Mouse (Mus musculus) testis, postnatal 10 days (tissue): ENCODE data around the gene Fars2.

ENCODE experiments used
- DNase-seq: peaks from one replicate; pipeline ENCODE4 v3.0.0; 2021; ENCODE audit warnings: low spot score

The Fars2 gene

DNA sequence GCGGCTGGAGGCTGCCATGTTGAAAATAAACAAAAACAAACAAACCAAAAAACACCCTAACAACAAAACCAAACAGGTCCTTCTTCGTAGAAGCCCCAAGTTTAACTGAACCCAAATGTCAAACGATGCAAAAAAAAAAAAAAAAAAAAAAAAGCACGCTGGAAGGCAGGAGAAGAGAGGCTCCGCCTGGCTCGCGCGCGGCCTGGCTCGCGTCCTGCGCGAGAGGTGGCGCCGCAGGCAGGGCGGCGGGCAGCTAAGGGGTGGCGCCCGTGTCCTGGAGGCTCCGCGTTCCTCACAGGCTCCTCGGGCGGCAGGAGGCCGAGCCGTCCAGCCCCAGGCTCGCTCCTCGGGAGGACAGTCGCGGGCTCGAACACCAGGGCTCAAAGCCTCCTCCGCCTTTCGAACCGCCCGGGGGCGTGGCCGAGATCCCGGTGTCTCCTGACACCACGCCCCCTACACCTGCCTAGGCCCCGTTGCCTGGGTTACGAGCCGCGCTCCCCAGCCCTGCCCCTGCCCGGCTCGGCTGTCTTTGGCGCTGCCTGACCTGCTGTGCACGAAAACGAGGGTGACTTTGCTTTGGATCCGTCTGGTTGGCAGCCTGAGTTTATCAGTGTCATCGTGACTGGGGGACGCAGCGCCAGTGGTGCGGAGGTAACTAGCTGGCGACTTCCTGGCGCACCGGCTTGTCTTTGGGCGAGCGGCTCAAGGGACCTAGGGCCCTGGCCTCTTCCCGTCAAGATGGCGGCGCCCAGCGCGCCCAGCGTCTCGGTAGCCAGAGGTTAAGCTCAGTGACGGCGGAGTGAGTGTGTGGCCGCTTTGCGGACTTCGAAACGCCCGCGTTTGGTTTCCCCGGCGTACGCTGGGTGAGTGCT, at the start of gene Fars2, which contains the start of gene Lyrm4:
TSS of gene Fars2 (plus strand) at position 270 of the 872 bp plus-strand sequence.
TSS of gene Lyrm4 (minus strand) at position 384 of the 872 bp plus-strand sequence.
- peak; percentile 99 for DNase-seq

DNA sequence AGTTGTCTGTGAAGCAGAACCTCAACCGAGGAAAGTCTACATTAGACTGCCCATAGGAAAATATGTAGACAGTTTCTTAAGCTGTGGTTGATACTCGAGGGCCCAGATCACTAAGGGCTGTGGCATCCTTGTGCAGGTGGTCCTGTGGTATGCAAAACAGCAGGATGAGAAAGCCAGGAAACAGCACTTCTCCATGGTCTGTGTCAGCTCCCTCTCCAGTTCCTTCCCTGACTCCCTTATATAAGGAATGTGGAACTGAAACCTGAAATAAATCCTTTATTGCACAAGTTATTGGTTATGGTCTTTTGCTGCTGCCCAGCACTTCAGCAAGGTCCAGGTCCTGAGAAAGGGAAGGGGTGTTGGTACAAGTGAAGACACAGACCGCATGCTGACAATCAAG, 42.7 kb upstream of the Fars2 start:
- no peak for DNase-seq

DNA sequence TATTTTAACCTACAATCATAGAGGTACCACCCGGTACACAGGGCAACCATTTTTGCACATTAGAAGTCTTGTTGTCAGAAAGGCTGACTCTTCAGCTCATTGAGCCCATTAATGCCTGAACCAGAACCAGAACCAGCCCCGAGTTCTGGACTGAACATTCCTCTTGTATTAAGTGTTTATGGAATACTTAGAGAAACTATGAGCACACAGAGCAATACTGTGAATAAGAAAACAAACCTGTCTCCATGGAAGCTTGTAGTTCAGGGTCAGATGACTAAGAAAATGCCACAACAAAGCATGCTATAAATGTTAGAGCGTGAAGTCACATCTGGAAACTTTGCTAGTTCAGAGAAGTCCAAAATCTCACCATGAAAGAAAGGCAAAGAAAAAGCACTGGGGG, 35.6 kb upstream of the Fars2 start:
- no peak for DNase-seq

DNA sequence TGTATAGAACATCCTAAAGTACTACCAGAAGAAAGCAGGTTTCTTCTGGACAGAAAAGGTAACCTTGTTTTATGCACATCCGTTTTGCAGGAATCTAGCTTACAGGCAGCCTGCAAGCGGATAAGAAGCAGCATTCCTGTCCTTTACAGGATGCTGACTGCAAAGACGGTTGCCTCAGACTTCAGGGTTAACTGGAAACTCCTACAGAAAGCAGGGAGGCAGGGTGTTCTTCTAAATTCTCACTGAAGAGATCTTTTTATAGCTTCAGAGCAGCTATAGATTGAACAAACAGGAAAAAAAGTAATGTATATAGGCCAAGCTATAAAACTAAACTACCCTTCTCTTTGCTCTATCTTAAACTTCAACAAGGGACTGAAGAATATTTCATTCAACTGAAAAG, 32.5 kb upstream of the Fars2 start:
- no peak for DNase-seq

DNA sequence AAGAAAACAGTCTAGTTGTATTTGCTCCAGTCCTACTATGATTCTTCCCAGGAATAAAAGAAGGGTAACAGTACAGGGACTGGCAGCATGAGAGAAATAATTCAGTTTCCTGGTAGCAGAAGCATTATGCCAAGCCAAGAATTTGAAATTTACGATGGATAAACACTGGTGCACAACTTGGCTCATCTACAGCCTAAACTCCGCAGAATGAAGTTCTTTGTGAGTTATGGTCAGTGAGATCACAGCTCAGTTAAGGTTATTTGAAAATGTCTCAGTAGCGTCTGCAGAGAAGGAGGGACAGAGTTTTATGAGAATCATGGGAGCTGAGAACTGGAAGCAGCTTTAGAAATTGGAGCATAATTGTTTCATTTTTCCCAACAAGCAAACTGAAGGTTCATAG, 31.2 kb upstream of the Fars2 start:
- no peak for DNase-seq

DNA sequence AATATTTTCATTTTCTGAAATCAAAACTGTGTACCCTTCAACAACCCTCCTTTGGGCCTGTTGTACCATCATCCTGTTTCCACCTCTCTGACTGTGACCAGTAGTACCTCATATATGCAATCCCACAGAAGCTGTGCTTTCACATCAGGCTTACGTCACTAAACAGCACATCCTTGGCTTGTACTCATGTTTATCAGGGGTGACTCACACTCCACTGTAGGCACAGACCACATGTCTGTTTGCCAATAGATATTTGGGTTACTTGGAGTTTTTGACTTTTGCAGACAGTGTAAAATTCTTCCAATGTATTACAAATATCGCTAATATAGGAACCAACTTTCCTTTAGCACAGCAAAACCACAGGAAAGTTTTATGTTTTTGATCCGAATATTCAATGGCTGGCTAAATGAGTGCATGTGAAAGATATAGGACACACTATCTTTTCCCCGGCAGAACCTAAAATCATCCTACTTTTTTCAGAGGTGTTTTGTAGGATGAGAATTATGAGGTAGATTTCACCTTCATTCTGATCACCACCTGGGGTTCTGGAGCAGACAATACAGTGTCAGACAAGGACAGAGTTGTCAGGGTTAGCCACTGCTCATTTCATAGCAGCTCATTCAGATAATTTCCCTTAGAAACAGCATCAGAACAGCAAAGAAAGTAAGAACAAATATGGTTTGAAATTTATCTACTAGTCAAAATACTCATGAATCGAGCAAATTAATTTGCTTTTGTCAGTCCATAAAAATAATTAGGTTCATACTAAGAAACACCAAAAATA, 30.4 kb upstream of the Fars2 start:
- DNase-seq = no peak

DNA sequence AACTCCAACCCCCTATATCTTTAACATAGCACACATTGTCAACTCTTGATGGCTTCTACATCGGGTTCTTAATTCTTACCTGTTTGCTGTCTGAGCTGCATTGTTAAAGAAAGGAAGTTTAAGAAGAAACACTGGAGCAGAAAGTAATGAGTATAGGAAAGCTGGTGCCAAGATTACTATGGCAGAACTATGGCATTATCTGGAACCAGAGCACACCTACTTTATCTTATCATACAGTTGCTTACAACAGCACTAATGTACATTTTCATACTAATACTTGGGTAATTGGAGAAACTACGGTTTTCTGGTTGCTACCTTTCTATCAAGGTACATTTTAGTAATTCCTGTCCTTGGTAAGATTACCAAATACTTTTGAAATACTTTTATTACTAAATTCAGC, 29.8 kb upstream of the Fars2 start:
- DNase-seq = no peak

DNA sequence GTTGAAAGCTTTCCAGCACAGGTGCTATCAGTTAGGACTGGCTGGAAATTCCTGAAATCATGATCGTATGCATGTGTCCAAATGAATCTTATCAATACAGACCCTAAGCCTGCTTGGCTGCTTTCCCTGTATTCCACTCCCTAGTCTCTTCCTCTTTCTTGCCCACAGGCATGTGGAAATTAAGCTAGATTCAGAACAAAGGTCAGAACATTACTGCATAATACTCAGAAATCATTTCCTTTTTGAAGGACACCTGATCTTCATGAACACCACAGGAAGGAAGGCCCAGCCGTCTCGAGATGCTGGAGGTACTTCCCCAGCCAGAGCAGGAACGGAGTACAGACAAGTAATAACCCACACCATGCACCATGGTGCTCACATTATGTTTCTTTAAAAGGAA, 29.0 kb upstream of the Fars2 start:
- DNase-seq = no peak

DNA sequence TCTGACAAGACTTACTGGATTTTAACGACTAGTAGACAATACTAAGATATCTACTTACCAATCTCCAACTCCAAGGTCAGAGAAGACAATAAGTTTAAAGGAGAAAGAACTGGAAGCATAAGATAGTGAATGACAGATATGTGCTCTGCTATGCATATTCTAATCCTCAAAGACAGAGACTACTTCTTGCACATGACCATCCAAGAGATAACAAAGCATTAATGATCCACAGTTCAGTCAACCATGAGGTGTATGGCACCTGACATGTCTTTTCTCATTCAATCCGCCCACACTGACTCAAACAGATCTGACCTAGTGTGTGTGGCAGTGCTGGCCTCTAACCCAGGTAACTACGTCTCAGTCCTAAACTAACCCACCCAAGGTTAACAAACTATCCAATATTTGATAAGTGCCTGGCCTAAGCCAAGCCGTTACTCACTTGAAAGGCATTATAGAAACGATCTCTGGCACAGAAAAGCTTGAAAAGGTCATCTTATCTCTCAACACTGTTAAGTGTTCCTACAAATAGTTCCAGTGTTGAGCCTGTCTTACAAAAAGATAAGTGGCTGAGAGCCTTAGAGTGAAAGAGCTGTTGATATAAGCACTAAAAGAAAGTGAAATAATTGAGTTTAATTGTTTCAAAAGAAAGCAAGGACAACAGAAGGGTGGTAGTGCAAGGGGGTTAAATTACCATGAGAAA, 20.4 kb upstream of the Fars2 start:
- DNase-seq = no peak

DNA sequence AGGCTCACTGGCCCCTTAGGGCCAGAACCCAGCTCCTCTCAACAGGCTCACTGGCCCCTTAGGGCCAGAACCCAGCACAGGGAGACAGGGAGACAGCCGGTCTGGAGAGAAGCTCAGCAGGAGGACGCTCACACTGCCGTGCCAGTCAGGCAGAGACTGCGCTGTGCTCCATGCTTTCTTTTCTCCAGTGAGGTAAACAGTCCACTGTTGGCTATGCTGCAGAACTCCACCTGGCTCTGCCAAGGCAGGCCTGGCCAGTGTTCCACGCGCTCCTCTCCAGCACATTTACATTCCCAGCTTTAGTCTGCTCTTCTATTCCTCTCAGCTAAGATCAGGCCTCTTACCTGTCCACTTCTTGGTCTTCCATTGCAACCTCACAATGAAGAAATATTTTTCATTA, 11.6 kb upstream of the Fars2 start:
- no peak for DNase-seq

DNA sequence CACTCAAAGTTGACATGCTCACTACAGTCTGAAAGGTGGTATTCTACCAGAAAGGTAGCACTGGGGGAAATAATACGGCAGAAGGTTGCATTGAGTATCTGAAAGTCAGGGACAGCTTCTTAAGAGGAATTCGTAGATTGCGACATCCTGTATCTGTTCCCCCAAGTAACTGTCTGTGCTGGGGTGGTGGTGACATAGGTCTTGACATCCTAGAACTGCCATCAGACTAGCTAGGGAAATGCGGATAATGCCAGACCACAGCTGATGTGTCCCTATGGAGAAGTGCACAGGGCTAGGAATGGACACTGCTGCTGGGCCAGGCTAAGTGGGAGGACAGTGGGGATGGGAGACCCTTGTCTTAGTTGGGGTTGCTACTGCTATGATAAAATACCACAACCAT, 8.7 kb upstream of the Fars2 start:
- no peak for DNase-seq

DNA sequence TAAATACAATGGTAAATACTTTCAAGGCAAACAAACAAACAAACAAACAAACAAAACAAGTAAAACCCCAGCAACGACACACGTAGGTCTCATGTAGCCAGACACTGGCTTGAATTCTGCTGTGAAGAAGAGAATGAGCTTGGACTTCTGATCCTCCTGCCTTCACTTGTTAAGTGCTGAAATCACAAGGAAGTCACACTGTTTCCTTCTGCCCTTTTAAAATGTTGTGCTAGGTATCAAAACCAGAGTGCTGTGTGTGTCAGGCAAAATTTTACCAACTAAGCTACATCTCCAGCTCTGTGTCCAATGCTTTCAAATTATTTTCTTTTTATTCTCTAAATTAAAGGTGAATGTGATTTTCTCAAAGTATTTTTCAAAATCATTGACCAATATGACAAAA, 5.9 kb upstream of the Fars2 start:
- no peak for DNase-seq

DNA sequence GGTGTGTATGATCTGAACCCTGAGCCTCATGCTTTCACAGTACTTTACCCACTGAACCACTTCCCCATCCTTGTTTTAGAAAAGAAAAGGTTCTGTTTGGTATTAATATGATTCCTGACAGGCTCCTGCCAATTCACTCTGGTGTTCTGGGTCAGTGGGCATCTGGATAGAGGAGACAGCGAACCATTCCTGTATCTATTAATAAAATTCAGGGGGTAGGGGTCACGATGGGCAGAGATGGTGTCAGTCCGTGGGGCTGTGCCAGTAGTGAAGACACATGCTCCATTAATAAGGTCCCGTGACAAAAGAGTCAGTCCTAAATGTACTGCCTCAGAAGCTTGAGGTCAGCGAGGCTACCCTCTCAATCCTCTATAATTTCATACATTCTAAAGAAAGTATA, 4.0 kb upstream of the Fars2 start:
- DNase-seq = no peak

DNA sequence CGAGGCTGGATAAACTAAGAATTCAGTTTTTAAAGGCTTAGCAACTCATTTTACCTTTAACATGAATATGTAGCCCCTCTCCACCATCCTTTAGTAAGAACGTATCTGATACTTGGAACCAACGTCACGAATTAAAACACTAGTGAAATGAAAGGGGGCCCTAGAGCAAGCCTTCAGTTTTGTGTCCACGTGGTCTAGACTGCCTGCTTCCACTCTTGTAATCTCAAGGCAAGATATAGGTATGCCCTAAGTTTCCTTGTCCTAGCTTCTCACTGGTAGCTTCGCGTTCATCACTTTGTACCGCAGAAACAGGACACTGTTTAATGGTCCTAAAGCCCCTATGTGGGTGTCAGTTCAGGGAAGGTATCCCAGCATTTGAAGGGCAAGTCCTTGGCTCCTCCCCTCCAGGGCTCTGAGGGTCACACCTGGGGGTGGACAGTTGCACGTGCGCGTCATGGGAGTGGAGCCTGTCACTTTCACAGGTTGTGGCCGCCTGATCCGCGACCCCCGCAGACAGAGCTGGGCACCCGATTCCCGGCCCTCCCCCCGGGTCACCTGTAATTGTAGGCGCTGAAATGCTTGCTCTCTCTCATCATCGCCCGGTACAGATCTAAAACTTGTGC, 581 bp upstream of the Fars2 start:
- DNase-seq = peak; percentile 63

DNA sequence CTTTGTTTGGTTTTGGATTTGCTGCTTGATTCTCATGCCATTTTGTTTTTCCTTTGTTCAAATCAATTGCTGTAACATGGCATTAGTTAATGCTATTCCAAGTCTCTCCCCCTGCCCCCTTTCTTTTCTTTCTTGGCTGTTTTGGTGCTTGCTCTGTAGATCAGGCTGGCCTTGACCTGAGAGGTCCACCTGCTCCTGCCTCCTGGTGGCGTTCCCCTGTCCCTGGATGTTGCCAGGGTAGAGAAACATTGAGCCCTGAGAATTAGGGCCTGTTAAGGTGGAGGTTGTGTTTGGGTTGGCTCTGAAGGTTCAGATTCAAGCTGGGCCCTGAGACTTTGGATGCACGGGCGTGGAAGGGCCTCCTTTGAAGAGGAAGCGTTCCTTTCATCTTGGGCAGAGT, 2.5 kb downstream of the Fars2 start:
- no peak for DNase-seq

DNA sequence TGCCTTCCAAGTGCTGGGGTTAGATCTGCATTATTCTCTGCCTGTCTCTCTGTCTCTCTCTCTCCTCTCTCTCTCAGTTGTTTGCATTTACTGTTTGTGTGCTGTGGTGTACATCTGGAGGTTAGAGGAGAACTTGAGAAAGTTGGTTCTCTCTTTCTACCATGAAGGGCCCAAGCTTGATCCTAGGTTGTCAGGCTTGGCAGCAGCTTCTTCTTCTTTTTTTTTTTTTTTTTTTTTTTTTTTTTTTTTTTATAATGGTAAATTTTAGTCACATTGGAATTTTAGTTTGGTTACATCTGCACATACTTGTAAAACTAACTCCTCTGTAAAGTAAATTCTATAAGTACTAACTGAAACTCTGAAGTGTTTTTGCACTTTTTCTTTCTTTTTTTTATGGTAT, 3.4 kb downstream of the Fars2 start:
- DNase-seq = no peak

DNA sequence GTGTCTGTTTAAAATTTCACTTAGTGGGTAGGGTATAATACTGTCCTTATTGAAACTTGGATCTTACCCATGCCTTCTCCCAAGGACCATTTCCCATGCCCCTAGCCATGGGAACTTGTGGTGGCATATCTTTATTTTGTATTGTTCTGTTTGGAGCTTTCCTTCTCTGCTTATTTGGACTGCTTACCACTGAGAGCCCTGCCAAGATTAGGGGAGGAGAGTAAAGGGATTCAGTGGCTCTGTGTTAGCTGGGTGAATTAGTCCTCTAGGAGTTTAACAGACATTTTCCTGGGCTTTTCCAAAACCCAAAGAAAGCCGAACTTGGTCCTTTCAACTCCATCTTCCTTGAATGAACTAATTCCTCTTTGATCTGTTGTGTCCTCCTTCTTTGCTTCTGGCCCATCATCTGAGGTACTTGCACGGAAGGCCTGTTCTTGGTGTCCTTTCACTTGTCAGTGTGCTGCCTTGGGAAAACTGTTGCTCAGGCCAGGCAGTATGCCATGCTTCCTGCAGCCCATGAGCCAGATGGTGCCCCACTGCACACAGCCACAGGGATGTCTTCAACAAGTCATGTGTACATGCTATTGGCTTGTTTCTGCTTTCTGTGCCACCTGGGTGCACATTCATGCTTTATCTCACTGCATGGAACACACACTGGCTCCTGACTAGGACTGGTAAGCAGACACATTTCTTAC, 12.3 kb downstream of the Fars2 start:
- no peak for DNase-seq

DNA sequence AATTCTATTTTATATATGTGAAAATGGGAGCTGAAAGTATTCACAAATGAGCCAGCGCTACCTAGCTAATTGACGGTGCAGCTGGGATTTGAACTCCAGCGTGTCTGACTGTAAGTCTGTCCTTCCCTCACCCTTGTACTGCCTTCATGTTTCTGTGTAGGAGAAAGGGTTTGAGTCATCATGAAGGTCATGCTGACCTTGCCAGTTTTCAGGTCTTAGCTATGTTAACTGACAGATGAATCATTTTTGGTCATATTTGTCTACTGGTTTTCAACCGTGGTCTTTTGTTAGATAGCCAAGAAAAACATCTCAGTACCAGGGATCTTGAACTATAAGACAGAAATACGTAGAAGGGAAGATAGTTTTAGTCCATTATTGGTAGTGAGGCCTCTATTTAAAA, 14.2 kb downstream of the Fars2 start:
- DNase-seq = no peak

DNA sequence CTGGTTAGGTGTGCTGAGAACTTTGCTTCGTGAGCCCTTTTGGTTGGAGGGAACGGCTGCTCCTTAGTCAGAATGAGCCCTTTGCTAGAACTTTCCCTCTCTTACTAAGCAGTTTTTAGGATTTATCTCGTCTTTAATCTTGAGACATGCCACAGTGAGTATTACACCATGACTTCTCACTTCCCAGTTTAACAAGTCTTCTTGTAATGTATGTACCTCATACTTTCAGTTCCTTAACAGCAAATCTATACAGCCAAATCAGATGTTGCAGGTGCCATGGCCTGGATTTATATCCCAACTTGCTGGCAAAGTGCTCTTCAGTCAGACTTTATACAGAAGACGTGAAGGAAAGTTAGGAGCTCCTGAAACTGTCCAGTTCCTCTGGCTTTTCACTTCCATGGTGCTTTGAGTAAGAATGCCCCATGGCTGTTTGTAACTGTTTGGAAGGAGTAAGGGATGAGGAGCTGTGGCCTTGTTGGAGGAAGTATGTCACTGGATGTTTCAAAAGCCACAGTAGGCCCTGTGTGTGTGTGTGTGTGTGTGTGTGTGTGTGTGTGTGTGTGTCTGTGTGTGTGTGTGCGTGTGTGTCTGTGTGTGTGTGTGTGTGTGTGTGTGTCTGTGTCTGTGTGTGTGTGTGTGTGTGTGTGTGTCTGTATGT, 14.9 kb downstream of the Fars2 start:
- DNase-seq = no peak

DNA sequence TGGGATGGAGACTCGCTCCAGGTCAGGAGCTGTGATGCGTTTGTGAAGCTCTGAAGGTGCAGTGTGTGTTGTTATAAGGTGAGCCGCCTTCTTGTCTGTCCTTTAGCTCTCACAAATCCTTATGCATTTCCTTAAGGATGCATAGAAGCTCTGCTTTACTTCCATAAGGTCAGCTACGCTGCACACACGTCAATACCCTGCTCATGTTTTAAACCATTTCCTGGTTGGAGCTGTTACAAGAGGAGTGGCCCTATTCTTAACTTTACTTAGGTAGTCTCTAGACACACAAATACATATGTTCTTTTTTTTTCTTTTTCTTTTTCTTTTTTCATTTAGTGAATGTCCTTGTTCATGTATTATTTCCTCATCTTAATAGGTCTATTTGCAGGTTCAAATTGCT, 22.5 kb downstream of the Fars2 start:
- DNase-seq = no peak
